Mouse (Mus musculus) retina, postnatal 7 days (tissue): ENCODE measurements at regions not wholly inside any gene's neighbourhood (a gene's known extent, or its start where the extent isn't known, plus 50 kb on each side); places are given as distances from the start of the nearest gene placed in this dataset.
"Not testable (repeated sequence)": the region's sequence is repeated elsewhere in the genome, so short reads cannot be mapped to it uniquely, and the experiment has no call there.

Experiments used
- DNase-seq: peaks from one replicate; pipeline ENCODE4 v3.0.0-alpha.2; 2012; ENCODE audit warnings: low read depth, low spot score

DNA sequence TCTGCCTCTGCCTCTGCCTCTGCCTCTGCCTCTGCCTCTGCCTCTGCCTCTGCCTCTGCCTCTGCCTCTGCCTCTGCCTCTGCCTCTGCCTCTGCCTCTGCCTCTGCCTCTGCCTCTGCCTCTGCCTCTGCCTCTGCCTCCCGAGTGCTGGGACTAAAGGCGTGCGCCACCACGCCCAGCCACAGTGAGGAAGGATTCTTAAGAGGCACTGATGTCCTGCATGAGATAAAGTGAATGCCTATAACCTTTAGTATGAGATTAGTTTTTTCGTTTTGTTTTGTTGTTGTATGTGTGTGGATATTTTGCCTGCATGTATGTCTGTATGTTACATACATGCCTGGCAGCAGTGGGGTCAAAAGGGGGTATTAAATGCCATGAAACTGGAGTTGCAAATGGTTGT is 63.2 kb downstream of the Hlx start:
- not testable (repeated sequence) for DNase-seq

- no peak for DNase-seq
These were observed 64.0 kb downstream of the Hlx start for GRCm38 (mm10) chr1:184668428-184668827.

DNA sequence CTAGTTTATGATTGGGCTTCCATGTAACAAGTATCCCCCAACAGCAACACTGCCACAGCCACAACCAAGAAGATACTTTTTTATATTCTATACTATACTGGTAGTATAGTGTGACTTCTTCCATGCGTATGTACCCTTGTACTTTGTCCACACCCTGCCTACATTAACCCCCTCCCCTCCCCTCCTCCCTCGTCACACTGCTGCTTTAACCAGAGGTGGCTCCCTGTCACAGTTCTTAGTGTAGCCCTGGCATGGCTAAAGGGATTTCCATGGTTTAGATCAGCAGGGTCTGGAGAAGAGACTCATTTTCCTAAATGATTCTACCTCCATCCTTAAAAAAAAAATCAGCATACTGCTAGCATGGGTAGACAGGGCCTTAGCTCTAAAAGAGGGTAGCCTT is 64.4 kb downstream of the Hlx start:
- no peak for DNase-seq

DNA sequence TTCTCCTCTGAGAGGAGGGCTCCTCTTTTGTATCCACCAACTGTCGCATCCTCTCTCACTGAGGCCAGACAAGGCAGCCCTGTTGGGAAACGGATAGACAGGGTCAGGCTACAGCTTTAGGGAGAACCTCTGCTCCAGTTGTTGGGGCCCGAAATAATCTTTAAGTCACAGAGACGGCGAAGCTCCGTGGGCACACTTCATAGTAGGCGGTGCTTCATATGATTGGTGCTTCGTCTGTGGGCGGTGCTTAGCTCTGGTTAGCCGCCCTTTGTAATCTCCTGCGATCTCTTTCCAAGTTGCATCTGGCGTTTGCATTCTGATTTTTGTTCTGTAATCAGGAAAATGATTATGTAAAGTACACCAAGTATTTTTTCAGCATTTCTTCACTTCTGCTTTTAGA is 67.2 kb downstream of the Hlx start:
- DNase-seq, result no peak

GRCm38 (mm10) chr1:184664098-184664375 is 68.4 kb downstream of the Hlx start:
- no peak for DNase-seq

- no peak for DNase-seq
These were observed 68.9 kb downstream of the Hlx start for GRCm38 (mm10) chr1:184663300-184664097.

GRCm38 (mm10) chr1:184650541-184651105 is 81.8 kb downstream of the Hlx start:
- DNase-seq, result no peak

DNA sequence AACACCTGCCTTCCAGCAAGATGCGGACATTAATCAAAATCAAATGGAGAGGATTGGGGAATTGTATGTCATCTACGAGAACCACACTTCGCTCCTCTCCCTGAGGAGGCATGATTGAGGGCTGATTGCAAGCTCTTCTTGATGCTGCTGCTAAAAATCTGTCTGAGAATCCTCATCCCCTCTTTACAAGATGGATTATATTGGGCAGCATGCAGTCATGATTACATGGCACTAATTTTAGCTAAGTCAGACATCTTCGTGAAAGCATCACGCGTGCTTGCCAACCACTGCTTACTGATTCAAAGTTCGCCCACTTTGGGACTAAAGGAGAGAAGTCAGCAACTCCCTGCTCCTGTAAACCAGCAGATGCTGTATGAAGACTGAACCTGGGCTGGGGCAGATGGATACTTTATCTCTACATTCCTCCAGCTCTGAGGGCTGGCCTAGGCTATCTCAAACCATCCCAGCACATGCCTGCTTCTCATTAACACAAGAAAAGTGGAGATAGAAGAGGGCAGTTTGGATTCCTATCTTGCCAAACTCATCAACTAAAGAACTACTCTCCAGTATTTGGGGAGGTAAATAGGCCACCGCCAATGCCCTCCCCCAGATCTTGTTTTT is 84.4 kb downstream of the Hlx start:
- no peak for DNase-seq

DNA sequence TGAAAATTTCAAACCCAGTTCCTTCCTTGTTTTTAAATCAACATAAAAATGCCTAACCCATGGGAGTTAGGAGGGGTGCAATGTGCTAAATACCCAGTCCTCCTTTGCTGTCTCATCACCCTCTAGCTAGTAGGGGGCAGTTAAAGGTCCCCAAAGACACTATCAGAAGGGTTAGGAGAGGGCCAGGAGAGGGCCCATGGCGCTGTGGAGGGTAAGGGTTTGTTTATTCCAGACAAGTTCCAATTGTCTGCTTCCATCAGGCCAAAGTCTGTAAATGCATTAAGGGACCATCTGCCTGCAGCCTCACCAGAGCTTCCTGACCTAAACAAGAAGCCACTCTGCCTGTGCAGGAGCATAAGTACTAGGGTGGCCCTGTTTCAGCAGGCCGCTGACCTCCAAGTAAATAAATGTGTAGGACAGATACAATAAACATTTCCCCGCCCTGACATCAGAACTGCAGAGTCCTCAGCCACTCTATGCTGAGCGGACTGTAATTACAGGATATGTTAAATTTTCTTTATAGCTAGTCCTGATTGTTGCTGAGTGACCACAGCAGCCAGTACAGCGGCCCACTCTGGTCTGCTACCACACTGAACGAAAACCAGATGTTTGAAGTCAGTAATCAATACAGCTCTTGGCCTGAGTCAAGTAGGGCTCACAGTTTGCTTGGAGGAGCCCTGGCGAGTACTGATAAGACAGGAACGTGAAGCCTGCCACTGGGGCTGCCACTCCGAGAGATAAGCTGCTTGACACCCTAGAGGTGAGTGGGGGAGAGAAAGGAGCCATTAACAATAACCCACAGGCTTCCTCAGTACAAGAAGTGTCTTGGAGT is 87.4 kb downstream of the Hlx start:
- DNase-seq, result no peak

- DNase-seq, result no peak
These were observed 101.5 kb downstream of the Hlx start for GRCm38 (mm10) chr1:184630695-184631475.

DNA sequence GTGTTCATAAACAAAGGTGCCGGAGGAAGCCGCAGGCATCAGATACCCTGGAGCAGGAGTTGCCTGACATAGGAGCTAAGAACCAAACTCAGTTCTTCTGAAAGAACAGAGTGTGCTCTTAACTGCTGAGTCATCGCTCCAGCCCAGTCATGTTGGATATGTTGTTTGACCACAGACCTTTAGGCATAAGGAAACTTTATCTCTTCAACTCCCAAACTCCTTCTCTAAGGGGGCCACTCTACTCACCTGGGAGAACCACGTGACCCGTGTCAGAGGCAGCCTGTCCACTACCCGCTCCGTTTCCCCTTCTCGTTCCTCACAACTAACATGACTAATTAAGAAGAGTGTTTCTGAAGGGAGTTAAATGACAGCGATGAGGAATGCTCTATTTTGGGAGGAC is 103.2 kb downstream of the Hlx start:
- DNase-seq, result no peak

DNA sequence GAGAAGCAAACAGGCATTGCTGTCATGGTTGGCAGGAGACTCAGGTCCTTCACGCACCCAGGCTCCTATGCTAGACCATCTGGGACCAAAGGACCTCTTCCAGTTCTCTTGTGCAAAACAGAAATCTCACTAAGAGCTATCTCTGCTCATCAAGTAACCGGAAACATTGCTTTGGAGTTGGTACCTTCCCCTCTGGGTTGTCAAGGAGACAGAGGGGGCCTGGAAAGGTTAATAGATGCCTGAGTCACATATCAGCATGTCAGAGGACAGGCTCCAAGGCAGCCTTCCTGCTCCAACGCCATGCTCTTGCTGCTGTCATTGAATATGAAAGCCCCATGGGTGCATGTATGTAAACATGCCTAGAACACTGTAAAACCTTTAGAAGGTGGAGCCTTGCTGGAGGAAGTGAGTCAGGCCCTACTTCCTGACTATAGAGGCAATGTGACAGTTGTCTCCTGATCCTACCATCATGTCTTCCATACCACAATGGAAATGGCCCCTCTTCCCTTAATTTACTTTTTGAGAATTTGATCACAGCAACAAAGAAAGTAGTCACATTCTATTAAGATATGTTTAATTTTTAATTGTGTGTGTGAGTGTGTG is 103.8 kb downstream of the Hlx start:
- DNase-seq, result no peak

DNA sequence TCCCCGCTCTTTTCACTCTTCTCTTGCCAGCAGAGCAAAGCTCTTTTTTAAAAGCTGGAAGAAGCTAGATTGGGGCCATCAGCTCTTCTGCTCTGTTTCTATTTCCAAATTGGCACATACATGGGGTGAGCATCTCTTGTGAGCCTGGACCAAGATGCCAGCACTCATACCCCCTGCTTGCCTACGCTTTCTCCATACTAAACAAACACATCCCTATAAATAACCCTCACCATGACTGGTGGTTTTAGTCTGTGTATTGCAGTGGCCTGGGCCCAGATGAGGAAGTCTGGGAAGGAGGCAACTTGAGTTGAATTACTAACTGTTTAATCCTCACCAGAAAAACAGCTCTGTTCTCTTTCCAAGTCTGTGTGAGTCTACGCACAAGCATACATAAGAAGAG is 110.0 kb downstream of the Hlx start:
- DNase-seq, result no peak

- no peak for DNase-seq
These were observed 110.5 kb downstream of the Hlx start for GRCm38 (mm10) chr1:184621950-184622349.

DNA sequence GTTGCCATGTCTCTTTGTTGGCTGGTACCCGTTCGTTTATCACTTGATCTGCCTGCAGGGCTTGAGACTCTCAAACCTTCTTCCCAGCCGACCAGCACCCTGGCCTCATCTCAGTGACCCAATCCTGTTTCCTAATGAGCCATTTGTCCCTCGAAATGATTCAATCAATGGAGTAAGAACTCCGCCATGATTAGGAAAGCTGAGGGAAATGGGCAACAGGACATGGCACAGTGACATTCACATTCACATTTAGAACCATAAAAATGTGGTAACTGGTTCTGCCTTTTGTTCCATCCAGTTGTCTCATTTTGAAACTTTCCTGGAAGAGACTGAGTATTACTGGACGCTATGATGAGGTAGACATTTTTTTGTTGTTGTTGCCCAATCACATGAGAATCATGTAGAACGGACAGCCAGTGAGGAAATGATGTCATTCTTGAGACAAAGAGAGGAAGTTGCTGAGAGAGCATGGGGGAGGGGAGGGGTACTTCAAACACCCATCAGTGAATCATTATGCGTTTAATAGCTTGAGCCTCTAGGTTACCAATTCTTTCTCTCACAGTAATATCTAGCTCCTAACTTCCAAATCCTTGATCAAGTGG is 114.5 kb downstream of the Hlx start:
- no peak for DNase-seq

GRCm38 (mm10) chr1:184615991-184616390 is 116.4 kb downstream of the Hlx start:
- no peak for DNase-seq

DNA sequence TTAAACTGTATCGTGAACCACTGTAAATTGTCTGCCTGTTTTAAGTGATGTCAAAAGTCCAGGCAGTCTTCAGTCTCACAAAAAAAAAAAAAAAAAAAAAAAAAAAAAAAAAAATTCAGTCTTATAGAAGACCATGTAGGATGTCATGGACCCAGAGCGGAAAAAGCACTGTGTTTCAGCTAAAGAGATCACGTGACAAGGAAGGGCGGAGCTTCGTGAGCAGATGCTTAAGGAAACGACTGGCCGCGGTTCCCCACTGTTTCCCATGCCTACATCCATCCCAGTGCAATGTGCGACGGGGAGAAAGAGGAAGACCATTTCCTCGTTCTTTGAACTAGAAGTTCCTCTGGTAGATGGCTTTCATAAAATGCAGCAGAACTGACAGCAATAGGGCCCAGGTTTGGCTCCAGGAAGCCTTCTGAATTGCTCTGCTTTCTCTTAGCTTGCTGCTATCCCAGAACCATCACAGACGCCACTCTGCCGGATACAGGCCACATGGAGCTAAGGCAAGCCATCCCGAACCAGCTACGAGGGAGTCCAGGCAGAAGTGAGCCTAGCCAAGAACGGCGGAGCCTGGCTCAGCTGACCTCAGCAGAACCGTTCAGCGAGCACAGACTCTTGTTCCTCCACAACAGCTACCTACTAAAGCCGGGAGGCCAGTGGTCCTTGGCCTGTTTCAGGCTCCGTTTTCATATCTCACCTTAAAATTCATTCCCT is 117.6 kb downstream of the Hlx start:
- DNase-seq, result no peak

DNA sequence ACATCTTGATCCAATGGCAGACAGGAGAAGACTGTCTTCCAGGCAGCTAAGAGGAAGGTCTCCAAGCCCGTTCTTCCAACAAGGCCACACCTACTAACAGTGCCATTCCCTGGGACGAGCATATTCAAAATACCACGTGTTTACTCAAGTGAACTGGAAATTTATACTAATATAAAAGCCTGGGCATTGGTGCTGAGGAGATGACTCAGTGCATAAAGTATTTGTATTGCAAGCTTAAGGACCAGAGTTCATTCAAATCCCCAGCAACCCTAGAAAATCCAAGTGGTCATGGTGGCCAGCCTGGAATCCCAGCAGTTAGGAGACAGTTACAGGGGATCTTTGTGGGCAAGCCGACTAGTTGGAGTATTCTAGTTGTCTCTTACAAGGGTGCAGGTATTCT is 119.5 kb downstream of the Hlx start:
- no peak for DNase-seq

DNA sequence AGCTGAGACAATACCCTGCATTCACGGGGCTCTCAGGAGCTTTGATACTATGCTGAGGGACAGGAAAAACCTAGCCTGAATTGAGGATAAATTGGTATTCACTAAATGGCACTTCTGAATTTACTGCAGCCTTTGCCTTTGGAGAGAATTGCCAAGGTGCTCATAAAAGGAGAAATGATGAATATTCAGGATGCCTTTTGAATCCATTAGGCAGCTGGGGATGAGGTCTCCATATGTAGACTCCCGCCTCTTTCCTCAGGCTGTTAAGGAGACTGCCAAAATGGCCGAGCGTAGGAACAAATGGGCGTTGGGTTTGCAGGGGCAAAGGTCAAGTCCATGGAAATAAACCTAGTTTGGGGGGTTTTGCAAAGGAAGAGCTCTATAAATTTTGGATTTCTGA is 123.5 kb downstream of the Hlx start:
- DNase-seq, result no peak

DNA sequence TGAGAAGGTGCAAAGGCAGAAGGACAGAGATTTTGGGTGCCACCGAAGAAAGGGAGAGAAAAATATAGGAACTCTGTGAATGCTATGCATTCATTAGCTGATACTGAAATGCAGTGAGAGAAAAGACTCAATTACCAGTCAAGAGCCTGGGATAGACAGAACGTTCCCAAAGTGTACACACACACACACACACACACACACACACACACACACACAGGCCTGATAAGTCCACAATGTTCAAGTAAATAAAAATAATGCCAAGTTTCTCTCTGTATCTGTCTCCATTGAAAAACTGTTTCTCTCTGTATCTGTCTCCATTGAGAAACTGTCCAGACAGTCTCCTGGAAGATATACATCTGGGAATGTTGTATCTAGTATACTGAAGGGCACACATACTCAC is 124.1 kb downstream of the Hlx start:
- DNase-seq, result no peak
